ENCODE assay signal across 10 mouse cellular contexts in the genomic region with DNA sequence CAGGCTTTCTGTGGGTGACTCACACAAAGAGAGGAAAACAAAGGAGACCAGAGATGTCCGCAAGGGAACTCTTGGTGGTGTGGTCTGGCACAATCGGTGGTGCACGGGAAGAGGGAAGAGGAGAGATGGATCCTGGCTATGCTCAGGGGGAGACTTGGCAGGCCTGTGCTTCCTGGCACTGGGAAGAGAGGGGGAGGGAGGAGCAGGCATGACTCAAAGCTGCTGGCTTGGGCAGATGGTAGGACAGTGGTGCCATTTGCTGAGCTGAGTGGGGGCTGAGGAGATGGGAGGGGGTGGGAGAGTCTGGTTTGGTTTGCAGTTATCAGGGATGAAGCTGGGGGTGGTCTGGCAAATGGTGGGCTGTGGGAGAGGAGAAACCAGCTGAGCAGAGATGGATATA. TPM values are rescaled to one million over a fixed set of nuclear protein-coding genes. Genes with fewer than 3 reads are reported as not detected.
A peak's percentile ranks its signal among the peaks of the same experiment; 100 is the strongest.
DNase-seq lines count a peak whose midpoint lies in the region; ATAC-seq lines count a peak whose summit lies in the region.
"Had no signal": no experiment of that assay in that cellular context is flagged by ENCODE, and none has a peak within 500 bp of the region (broad histone marks: within the 10 kb centered on the region; RNA-seq: fewer than 3 reads in every experiment).

No protein-coding gene starts in this region.

- DNase-seq in Muller cell, postnatal 12 days (ENCODE audit: inconsistent ontology term), result peak; percentile 85
- DNase-seq in adrenal gland, postnatal 36 days, result peak; percentile 39 to 59
- DNase-seq in left cerebral cortex, adult 9 months (ENCODE audit: low spot score in 2 of 2), result peak; percentile 58 to 87
- DNase-seq in thymus, postnatal 4 days, result no peak
- no peak for DNase-seq in gastrocnemius, postnatal 25 days
- no peak for DNase-seq in adipocyte (ENCODE audit: low spot score)

- H3K36me3 ChIP-seq in forebrain, embryonic 16.5 days (ENCODE audit: control insufficient read depth, insufficient read depth), result no peaks in the 10 kb centered on the region
- H3K36me3 ChIP-seq: liver, embryonic 15.5 days had no signal

- peaks cover 17% of the 10 kb centered on the region for H3K4me1 ChIP-seq in forebrain, embryonic 16.5 days (replicated peaks; ENCODE audit: control insufficient read depth, insufficient read depth, low read length)

- H3K4me2 ChIP-seq in forebrain, embryonic 16.5 days (ENCODE audit: low read length), result no peak overlapping the region
- H3K4me2 ChIP-seq: liver, embryonic 15.5 days had no signal

- ATAC-seq in forebrain, embryonic 16.5 days, result peak; percentile 79
- no peak for ATAC-seq in erythroblast, adult 5-6 weeks (replicated peaks; ENCODE audit: low FRiP score, poor library complexity, severe bottlenecking)

- H3K9me3 ChIP-seq in forebrain, embryonic 16.5 days (ENCODE audit: control insufficient read depth, low read length), result no peaks in the 10 kb centered on the region
- H3K9me3 ChIP-seq: liver, embryonic 15.5 days had no signal

- H3K27ac ChIP-seq in forebrain, embryonic 16.5 days (ENCODE audit: low read length), result peak overlapping the region; percentile 19; the same call in 1 of the 2 replicates
- H3K27ac ChIP-seq: liver, embryonic 15.5 days; stomach, postnatal 0 days had no signal

- 53% methylated on average over 3 of the region's 3 CpGs for WGBS in forebrain, embryonic 16.5 days

- H3K27me3 ChIP-seq in forebrain, embryonic 16.5 days (replicated peaks; ENCODE audit: control insufficient read depth, insufficient read depth, low read length), result no peaks in the 10 kb centered on the region
- H3K27me3 ChIP-seq: liver, embryonic 15.5 days had no signal

- H3K4me3 ChIP-seq in forebrain, embryonic 16.5 days (replicated peaks; ENCODE audit: low read length), result no peak overlapping the region
- H3K4me3 ChIP-seq: liver, embryonic 15.5 days had no signal

- no peak overlapping the region for H3K9ac ChIP-seq in forebrain, embryonic 16.5 days (replicated peaks; ENCODE audit: low read depth, low read length)
- H3K9ac ChIP-seq: liver, embryonic 15.5 days had no signal

RNA-seq across cellular contexts. Expression of gene Kctd6, which starts 5.1 kb away (rescaled TPM):
- 10 to 100 TPM; 14.3 to 15.2 TPM for total RNA-seq in adrenal gland, postnatal 36 days (2021)
- 7.2 and 8.1 TPM in 2 replicates for polyA plus RNA-seq in forebrain, embryonic 16.5 days (2015; fragmentation: Nextera tagmentation; extraction: Ambion mirVana)
- 1.2 and 2.3 TPM in 2 replicates for total RNA-seq in erythroblast, adult 5-6 weeks (2015; ENCODE audit: low replicate concordance)
- total RNA-seq in erythroblast, adult 5-6 weeks (2017; ENCODE audit: low replicate concordance), result 5.4 and 6.6 TPM in 2 replicates
- 1 to 10 TPM; 5.7 to 6.8 TPM for total RNA-seq in gastrocnemius, postnatal 25 days (2021)

RNA-seq across cellular contexts. Expression of gene Pdhb, which starts 36.1 kb away (rescaled TPM):
- total RNA-seq in adrenal gland, postnatal 36 days (2021), result 100 to 1,000 TPM; 349 to 451 TPM
- polyA plus RNA-seq in forebrain, embryonic 16.5 days (2015; fragmentation: Nextera tagmentation; extraction: Ambion mirVana), result 249 and 250 TPM in 2 replicates
- total RNA-seq in erythroblast, adult 5-6 weeks (2015; ENCODE audit: low replicate concordance), result 26.9 and 51.2 TPM in 2 replicates
- 56.0 and 56.1 TPM in 2 replicates for total RNA-seq in erythroblast, adult 5-6 weeks (2017; ENCODE audit: low replicate concordance)
- 100 to 1,000 TPM; 353 to 354 TPM for total RNA-seq in gastrocnemius, postnatal 25 days (2021)

RNA-seq across cellular contexts. Expression of gene Acox2, which starts 50.3 kb away (rescaled TPM):
- total RNA-seq in adrenal gland, postnatal 36 days (2021), result under 1 TPM; 0.50 to 0.92 TPM
- 0.44 TPM in 1 of 2 replicates, not detected in the other for polyA plus RNA-seq in forebrain, embryonic 16.5 days (2015; fragmentation: Nextera tagmentation; extraction: Ambion mirVana)
- not detected in 2 replicates for total RNA-seq in erythroblast, adult 5-6 weeks (2015; ENCODE audit: low replicate concordance)
- total RNA-seq in erythroblast, adult 5-6 weeks (2017; ENCODE audit: low replicate concordance), result not detected in 2 replicates
- total RNA-seq in gastrocnemius, postnatal 25 days (2021), result under 1 TPM in 1 of 2 experiments, not detected in 1; 0.35 TPM

Comparison
In these comparisons a context has a peak if more than half of its experiments do, and no peak if none do; other contexts are left out.
1. DNase-seq: peak in Muller cell, postnatal 12 days (single experiment), adrenal gland, postnatal 36 days (2 of 2) and left cerebral cortex, adult 9 months (2 of 2); none in thymus, postnatal 4 days (single experiment), gastrocnemius, postnatal 25 days (single experiment) and adipocyte (single experiment).
2. RNA of gene Pdhb, which starts 36.1 kb away (total RNA-seq): 349 to 451 TPM in adrenal gland, postnatal 36 days and 353 to 354 TPM in gastrocnemius, postnatal 25 days; 26.9 to 56.1 TPM in erythroblast, adult 5-6 weeks; every median in the first group is over 4 times any median in the second.